Mouse (Mus musculus): ENCODE data around the gene Adam19.

Gene Adam19

GRCm38 (mm10) chr11:46097062-46097461 is 41.3 kb downstream of the Adam19 start:
- DNase-seq (ENCODE audit: low spot score in 2 of 2), result no peak

- DNase-seq (ENCODE audit: low spot score in 2 of 2), result no peak
Observed at GRCm38 (mm10) chr11:46102107-46102506, 46.3 kb downstream of the Adam19 start.

- no peak for DNase-seq (ENCODE audit: low spot score in 2 of 2)
Observed at GRCm38 (mm10) chr11:46107046-46107445, 51.3 kb downstream of the Adam19 start.

GRCm38 (mm10) chr11:46109206-46109605 is 53.4 kb downstream of the Adam19 start:
- DNase-seq (ENCODE audit: low spot score in 2 of 2), result no peak

- no peak for DNase-seq (ENCODE audit: low spot score in 2 of 2)
Observed at GRCm38 (mm10) chr11:46110156-46110944, 54.6 kb downstream of the Adam19 start.

GRCm38 (mm10) chr11:46110945-46111287 is 55.1 kb downstream of the Adam19 start:
- DNase-seq (ENCODE audit: low spot score in 2 of 2), result no peak

GRCm38 (mm10) chr11:46113211-46113610 is 57.4 kb downstream of the Adam19 start:
- no peak for DNase-seq (ENCODE audit: low spot score in 2 of 2)

- no peak for DNase-seq (ENCODE audit: low spot score in 2 of 2)
Observed at GRCm38 (mm10) chr11:46114221-46114620, 58.4 kb downstream of the Adam19 start.

- no peak for DNase-seq (ENCODE audit: low spot score in 2 of 2)
Observed at GRCm38 (mm10) chr11:46115011-46115410, 59.2 kb downstream of the Adam19 start.

GRCm38 (mm10) chr11:46115411-46116173 is 59.8 kb downstream of the Adam19 start:
- no peak for DNase-seq (ENCODE audit: low spot score in 2 of 2)

- no peak for DNase-seq (ENCODE audit: low spot score in 2 of 2)
Observed at GRCm38 (mm10) chr11:46116510-46116909, 60.7 kb downstream of the Adam19 start.

GRCm38 (mm10) chr11:46119624-46120023 is 63.8 kb downstream of the Adam19 start:
- DNase-seq (ENCODE audit: low spot score in 2 of 2), result no peak

- DNase-seq (ENCODE audit: low spot score in 2 of 2), result no peak
Observed at GRCm38 (mm10) chr11:46120084-46120483, 64.3 kb downstream of the Adam19 start.

- no peak for DNase-seq (ENCODE audit: low spot score in 2 of 2)
Observed at GRCm38 (mm10) chr11:46121666-46122065, 65.9 kb downstream of the Adam19 start.

- DNase-seq (ENCODE audit: low spot score in 2 of 2), result no peak
Observed at GRCm38 (mm10) chr11:46122875-46123274, 67.1 kb downstream of the Adam19 start.

GRCm38 (mm10) chr11:46123328-46123866 is 67.6 kb downstream of the Adam19 start:
- DNase-seq (ENCODE audit: low spot score in 2 of 2), result no peak

GRCm38 (mm10) chr11:46125093-46125834 is 69.5 kb downstream of the Adam19 start:
- no peak for DNase-seq (ENCODE audit: low spot score in 2 of 2)

- DNase-seq (ENCODE audit: low spot score in 2 of 2), result no peak
Observed at GRCm38 (mm10) chr11:46125835-46126229, 70.0 kb downstream of the Adam19 start.

- no peak for DNase-seq (ENCODE audit: low spot score in 2 of 2)
Observed at GRCm38 (mm10) chr11:46126317-46126716, 70.5 kb downstream of the Adam19 start.

GRCm38 (mm10) chr11:46126827-46127410 is 71.1 kb downstream of the Adam19 start:
- DNase-seq (ENCODE audit: low spot score in 2 of 2), result no peak

- peak; percentile 45 to 57 for DNase-seq (ENCODE audit: low spot score in 2 of 2)
Observed at GRCm38 (mm10) chr11:46127621-46128547, 72.1 kb downstream of the Adam19 start.
